Mouse (Mus musculus): Measurements from ENCODE around the gene Shtn1. TPM values are rescaled to one million over a fixed set of nuclear protein-coding genes. Genes with fewer than 3 reads are reported as not detected.
A peak's percentile ranks its signal among the peaks of the same experiment; 100 is the strongest.

Gene Shtn1
- polyA plus RNA-seq (2015; fragmentation: Nextera tagmentation; extraction: Ambion mirVana) = 5.8 and 6.3 TPM in 2 replicates

- Histone ChIP-seq H3K27me3 (peaks cover 34% of the 10 kb centered on the region), H3K9me3 (replicated peaks) (no peaks in the 10 kb centered on the region), H3K4me1 (peaks cover 9% of the 10 kb centered on the region; the same call in 1 of the 2 replicates), H3K27ac (replicated peaks) (no peak within 1 kb of the TSS), H3K36me3 (no peaks in the 10 kb centered on the region), H3K4me2 (replicated peaks) (peak within 1 kb of the TSS; percentile 96), H3K9ac (peak within 1 kb of the TSS; percentile 18; the same call in 1 of the 2 replicates), H3K4me3 (replicated peaks) (peak within 1 kb of the TSS; percentile 56)
- under 1% methylated on average over 44 of the region's 46 CpGs for WGBS
- peak; percentile 57; the same call in 1 of the 2 replicates for ATAC-seq (ENCODE audit: insufficient number of reproducible peaks, low FRiP score, low TSS enrichment, low read depth)
These were observed at the start of gene Shtn1 for GRCm38 (mm10) chr19:59075472-59076101. Shtn1 (minus strand) TSS chr19:59076100.

GRCm38 (mm10) chr19:59114152-59114551 is 38.3 kb upstream of the Shtn1 start:
- ATAC-seq (ENCODE audit: insufficient number of reproducible peaks, low FRiP score, low TSS enrichment, low read depth) = no peak
- 51% methylated on average over 4 of the region's 4 CpGs for WGBS
- Histone ChIP-seq H3K9ac (no peak overlapping the region), H3K9me3 (replicated peaks) (no peaks in the 10 kb centered on the region), H3K36me3 (no peaks in the 10 kb centered on the region), H3K27ac (replicated peaks) (no peak overlapping the region), H3K4me3 (replicated peaks) (peak overlapping the region; percentile 15), H3K4me1 (no peaks in the 10 kb centered on the region), H3K4me2 (replicated peaks) (peak overlapping the region; percentile 27; the same call in 1 of the 2 replicates), H3K27me3 (0 out of 2 replicates have a peak, but pooled peaks cover 2% of the 10 kb centered on the region)

GRCm38 (mm10) chr19:59109937-59110336 is 34.0 kb upstream of the Shtn1 start:
- H3K27ac ChIP-seq (replicated peaks) = no peak overlapping the region
- no peaks in the 10 kb centered on the region for H3K9me3 ChIP-seq (replicated peaks)
- WGBS = 46% methylated on average over 1 of the region's 1 CpGs
- H3K27me3 ChIP-seq = 0 out of 2 replicates have a peak, but pooled peaks cover 2% of the 10 kb centered on the region
- H3K4me2 ChIP-seq (replicated peaks) = no peak overlapping the region
- no peak overlapping the region for H3K4me3 ChIP-seq (replicated peaks)
- H3K36me3 ChIP-seq = no peaks in the 10 kb centered on the region
- ATAC-seq (ENCODE audit: insufficient number of reproducible peaks, low FRiP score, low TSS enrichment, low read depth) = no peak
- no peak overlapping the region for H3K9ac ChIP-seq
- H3K4me1 ChIP-seq = no peaks in the 10 kb centered on the region

GRCm38 (mm10) chr19:59098315-59098714 is 22.4 kb upstream of the Shtn1 start:
- no peak overlapping the region for H3K4me3 ChIP-seq (replicated peaks)
- H3K9ac ChIP-seq = no peak overlapping the region
- H3K27me3 ChIP-seq = no peaks in the 10 kb centered on the region
- no peak for ATAC-seq (ENCODE audit: insufficient number of reproducible peaks, low FRiP score, low TSS enrichment, low read depth)
- H3K27ac ChIP-seq (replicated peaks) = no peak overlapping the region
- no peaks in the 10 kb centered on the region for H3K9me3 ChIP-seq (replicated peaks)
- H3K4me1 ChIP-seq = no peaks in the 10 kb centered on the region
- no peak overlapping the region for H3K4me2 ChIP-seq (replicated peaks)
- WGBS = 51% methylated on average over 1 of the region's 1 CpGs
- H3K36me3 ChIP-seq = no peaks in the 10 kb centered on the region

GRCm38 (mm10) chr19:59092295-59092694 is 16.4 kb upstream of the Shtn1 start:
- no peak for ATAC-seq (ENCODE audit: insufficient number of reproducible peaks, low FRiP score, low TSS enrichment, low read depth)
- no peaks in the 10 kb centered on the region for H3K36me3 ChIP-seq
- H3K4me3 ChIP-seq (replicated peaks) = no peak overlapping the region
- H3K9ac ChIP-seq = no peak overlapping the region
- no peaks in the 10 kb centered on the region for H3K27me3 ChIP-seq
- H3K4me2 ChIP-seq (replicated peaks) = no peak overlapping the region
- H3K4me1 ChIP-seq = no peaks in the 10 kb centered on the region
- WGBS = 73% methylated on average over 7 of the region's 7 CpGs
- H3K9me3 ChIP-seq (replicated peaks) = no peaks in the 10 kb centered on the region
- no peak overlapping the region for H3K27ac ChIP-seq (replicated peaks)

- H3K4me3 ChIP-seq (replicated peaks) = no peak overlapping the region
These were observed 14.4 kb upstream of the Shtn1 start for GRCm38 (mm10) chr19:59090337-59090736.

GRCm38 (mm10) chr19:59084296-59084695 is 8.4 kb upstream of the Shtn1 start:
- no peak for ATAC-seq (ENCODE audit: insufficient number of reproducible peaks, low FRiP score, low TSS enrichment, low read depth)
- Histone ChIP-seq H3K4me3 (replicated peaks) (no peak overlapping the region), H3K4me2 (replicated peaks) (no peak overlapping the region), H3K27ac (replicated peaks) (no peak overlapping the region), H3K27me3 (no peaks in the 10 kb centered on the region), H3K9ac (no peak overlapping the region), H3K9me3 (replicated peaks) (no peaks in the 10 kb centered on the region), H3K4me1 (no peaks in the 10 kb centered on the region), H3K36me3 (no peaks in the 10 kb centered on the region)
- 64% methylated on average over 4 of the region's 4 CpGs for WGBS

More at GRCm38 (mm10) chr19:59090337-59090736, 14.4 kb upstream of the Shtn1 start:
- Histone ChIP-seq H3K36me3 (no peaks in the 10 kb centered on the region), H3K9ac (no peak overlapping the region), H3K27me3 (no peaks in the 10 kb centered on the region), H3K4me2 (replicated peaks) (no peak overlapping the region), H3K4me1 (no peaks in the 10 kb centered on the region), H3K27ac (replicated peaks) (no peak overlapping the region), H3K9me3 (replicated peaks) (no peaks in the 10 kb centered on the region)
- ATAC-seq (ENCODE audit: insufficient number of reproducible peaks, low FRiP score, low TSS enrichment, low read depth) = no peak
- WGBS = 63% methylated on average over 1 of the region's 1 CpGs

- Histone ChIP-seq H3K4me3 (replicated peaks) (no peak overlapping the region), H3K27me3 (peaks cover 34% of the 10 kb centered on the region)
These were observed 231 bp upstream of the Shtn1 start for GRCm38 (mm10) chr19:59076131-59076530.

GRCm38 (mm10) chr19:59074841-59075471 is 944 bp downstream of the Shtn1 start:
- peak overlapping the region; percentile 56 for H3K4me3 ChIP-seq (replicated peaks)
- H3K27me3 ChIP-seq = peaks cover 34% of the 10 kb centered on the region
- peak overlapping the region; percentile 18; the same call in 1 of the 2 replicates for H3K9ac ChIP-seq
- 5% methylated on average over 46 of the region's 46 CpGs for WGBS
- H3K36me3 ChIP-seq = no peaks in the 10 kb centered on the region
- H3K27ac ChIP-seq (replicated peaks) = no peak overlapping the region
- peaks cover 9% of the 10 kb centered on the region; the same call in 1 of the 2 replicates for H3K4me1 ChIP-seq
- H3K9me3 ChIP-seq (replicated peaks) = no peaks in the 10 kb centered on the region
- peak overlapping the region; percentile 96 for H3K4me2 ChIP-seq (replicated peaks)
- ATAC-seq (ENCODE audit: insufficient number of reproducible peaks, low FRiP score, low TSS enrichment, low read depth) = 0 out of 2 replicates have a peak, but pooled peaks have one; percentile 29

More at GRCm38 (mm10) chr19:59076131-59076530, 231 bp upstream of the Shtn1 start:
- 14% methylated on average over 5 of the region's 5 CpGs for WGBS
- ATAC-seq (ENCODE audit: insufficient number of reproducible peaks, low FRiP score, low TSS enrichment, low read depth) = no peak
- Histone ChIP-seq H3K9ac (no peak overlapping the region), H3K27ac (replicated peaks) (no peak overlapping the region), H3K9me3 (replicated peaks) (no peaks in the 10 kb centered on the region), H3K36me3 (no peaks in the 10 kb centered on the region), H3K4me1 (peaks cover 9% of the 10 kb centered on the region; the same call in 1 of the 2 replicates), H3K4me2 (replicated peaks) (peak overlapping the region; percentile 96)

- Histone ChIP-seq H3K4me3 (replicated peaks) (no peak overlapping the region; the same call in 1 of the 2 replicates), H3K9me3 (replicated peaks) (no peaks in the 10 kb centered on the region), H3K36me3 (no peaks in the 10 kb centered on the region), H3K9ac (no peak overlapping the region), H3K4me1 (peaks cover 9% of the 10 kb centered on the region; the same call in 1 of the 2 replicates), H3K4me2 (replicated peaks) (peak overlapping the region; percentile 96; the same call in 1 of the 2 replicates), H3K27me3 (peaks cover 34% of the 10 kb centered on the region), H3K27ac (replicated peaks) (no peak overlapping the region)
- no peak for ATAC-seq (ENCODE audit: insufficient number of reproducible peaks, low FRiP score, low TSS enrichment, low read depth)
- 56% methylated on average over 3 of the region's 3 CpGs for WGBS
These were observed 1.5 kb downstream of the Shtn1 start for GRCm38 (mm10) chr19:59074381-59074780.

- no peak overlapping the region for H3K27ac ChIP-seq (replicated peaks)
- H3K9me3 ChIP-seq (replicated peaks) = no peaks in the 10 kb centered on the region
- H3K9ac ChIP-seq = no peak overlapping the region
- no peaks in the 10 kb centered on the region for H3K36me3 ChIP-seq
- peaks cover 34% of the 10 kb centered on the region for H3K27me3 ChIP-seq
- H3K4me2 ChIP-seq (replicated peaks) = no peak overlapping the region
- ATAC-seq (ENCODE audit: insufficient number of reproducible peaks, low FRiP score, low TSS enrichment, low read depth) = no peak
- peaks cover 9% of the 10 kb centered on the region; the same call in 1 of the 2 replicates for H3K4me1 ChIP-seq
- no peak overlapping the region for H3K4me3 ChIP-seq (replicated peaks)
- WGBS = 75% methylated on average over 6 of the region's 6 CpGs
These were observed 2.9 kb downstream of the Shtn1 start for GRCm38 (mm10) chr19:59073006-59073405.

Measured in embryonic facial prominence, embryonic 15.5 days (tissue).